Mouse (Mus musculus) forebrain, embryonic 13.5 days (tissue): ENCODE data around the gene Eya2. TPM values are rescaled to one million over a fixed set of nuclear protein-coding genes. Genes with fewer than 3 reads are reported as not detected.

Experiments
- ATAC-seq: fragments of 200-750 bp; cut with Nextera tagmentation; 2 replicates; pipeline ENCODE4 v1.8.0; 2017
- H3K27ac ChIP-seq: fragments of 300-500 bp; sonication (generic); 2 replicates; pipeline ENCODE4 v1.5.1; 2015; ENCODE audit warnings: inconsistent platforms, mild to moderate bottlenecking, moderate library complexity
- H3K27me3 ChIP-seq: fragments of 300-500 bp; sonication (generic); 2 replicates; pipeline ENCODE4 v1.6.1; 2015; ENCODE audit warnings: mild to moderate bottlenecking, inconsistent platforms
- H3K36me3 ChIP-seq: fragments of 300-500 bp; sonication (generic); 2 replicates; pipeline ENCODE4 v1.6.1; 2015; ENCODE audit warnings: mild to moderate bottlenecking, inconsistent platforms; ENCODE audit not compliant: poor library complexity, severe bottlenecking
- H3K4me1 ChIP-seq: fragments of 300-500 bp; sonication (generic); 2 replicates; pipeline ENCODE4 v1.6.1; 2015; ENCODE audit warnings: inconsistent platforms
- H3K4me2 ChIP-seq: fragments of 300-500 bp; sonication (generic); 2 replicates; pipeline ENCODE4 v1.6.1; 2015; ENCODE audit warnings: inconsistent platforms, mild to moderate bottlenecking, moderate library complexity
- H3K4me3 ChIP-seq: fragments of 300-500 bp; sonication (generic); 2 replicates; pipeline ENCODE4 v1.5.1; 2015; ENCODE audit warnings: mild to moderate bottlenecking, inconsistent platforms
- H3K9ac ChIP-seq: fragments of 300-500 bp; sonication (generic); 2 replicates; pipeline ENCODE4 v1.6.1; 2015; ENCODE audit warnings: mild to moderate bottlenecking, inconsistent platforms
- H3K9me3 ChIP-seq: fragments of 300-500 bp; sonication (generic); replicated peaks from 2 replicates; pipeline ENCODE4 v1.6.1; 2016; ENCODE audit warnings: inconsistent platforms
- WGBS: fragments of 180-500 bp; shearing (Covaris S2); methylation state at CpG from one replicate; pipeline ENCODE4 v1.1.7; 2015; 5-methylcytosine and 5-hydroxymethylcytosine counted together
- polyA plus RNA-seq: library from polyadenylated mRNA; unstranded; fragments of >200 nt; fragmentation: Nextera tagmentation; extraction: Ambion mirVana; gene quantifications from 2 replicates; pipeline ENCODE4 v1.2.1, GENCODE M21; 2015

Gene Eya2
- polyA plus RNA-seq, 1 experiment from 2014 or later: 2.5 TPM

DNA sequence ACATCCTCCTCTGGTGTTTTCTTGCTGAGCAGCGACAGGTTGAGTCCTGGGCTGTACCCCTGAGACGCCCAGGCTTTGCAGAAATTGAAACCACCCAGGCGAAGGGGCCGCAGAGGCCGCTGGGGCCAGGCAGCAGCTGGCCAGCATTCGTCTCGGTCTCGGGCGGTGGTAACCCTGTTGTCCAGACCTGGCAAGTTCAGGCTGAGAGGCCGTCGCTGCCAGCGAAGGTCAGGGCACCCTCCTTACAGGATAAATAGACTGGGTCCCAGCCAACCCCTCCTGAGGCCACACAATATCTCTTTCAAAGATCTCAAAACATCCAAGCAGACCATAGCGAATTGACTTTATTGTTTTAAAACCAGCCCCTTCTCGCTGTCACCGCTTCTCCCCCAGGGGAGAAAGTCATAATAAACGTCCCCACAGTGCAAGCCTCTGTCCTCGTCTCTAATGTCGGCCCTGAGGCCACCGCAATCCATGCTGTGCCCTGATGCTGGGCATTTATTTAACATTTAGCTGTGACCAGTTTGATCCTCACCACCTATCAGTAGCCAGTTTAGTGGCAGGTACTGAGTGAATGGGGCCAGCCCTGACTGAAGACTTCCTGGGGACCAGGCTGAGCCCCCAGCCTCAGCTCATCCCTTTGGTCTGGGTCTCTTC lies 105.5 kb downstream of the Eya2 start:
- Histone ChIP-seq H3K9ac (no peak overlapping the region), H3K4me1 (no peaks in the 10 kb centered on the region)
- no peak for ATAC-seq

DNA sequence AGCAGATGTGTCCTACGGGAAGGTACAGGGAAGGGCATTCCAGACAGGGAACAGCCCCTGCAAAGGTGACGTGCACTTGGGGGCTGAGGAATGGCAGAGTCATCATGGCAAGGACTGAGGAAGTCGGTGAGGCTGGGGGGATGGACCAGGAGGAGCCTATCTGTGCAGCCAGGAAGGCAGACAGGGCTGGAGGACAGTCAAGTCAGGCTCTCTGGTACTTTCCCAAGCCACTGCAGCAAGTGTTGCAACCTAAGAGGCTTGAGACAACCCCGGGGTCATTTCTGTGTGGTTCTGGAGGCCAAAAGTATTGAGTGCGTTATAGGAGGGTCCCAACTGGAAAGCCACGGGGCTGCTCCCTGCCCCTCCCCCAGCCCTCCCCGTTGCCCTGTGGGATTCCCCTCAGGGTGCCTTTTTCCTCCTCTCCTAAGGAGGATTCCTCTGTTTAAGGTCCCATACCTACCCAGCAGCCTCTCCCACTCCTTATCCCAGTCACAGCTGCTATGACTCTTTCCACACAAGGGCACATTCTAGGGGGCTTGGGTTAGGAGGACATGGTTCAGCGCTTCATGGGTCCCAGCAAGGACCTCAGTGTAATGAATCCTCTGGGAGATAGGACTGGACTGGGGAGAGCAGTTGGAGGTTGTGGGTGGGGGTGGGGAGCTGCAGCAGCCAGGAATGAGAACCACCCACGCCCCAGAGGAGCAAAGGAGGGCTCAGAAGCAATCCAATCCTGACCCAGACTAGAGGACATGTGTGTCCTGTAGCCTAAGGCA lies 108.4 kb downstream of the Eya2 start:
- WGBS: 57% methylated on average over 9 of the region's 9 CpGs
- no peaks in the 10 kb centered on the region for H3K9me3 ChIP-seq
- no peak for ATAC-seq

More for the DNA sequence above, 105.5 kb downstream of the Eya2 start:
- 69% methylated on average over 19 of the region's 19 CpGs for WGBS
- H3K27me3 ChIP-seq: no peaks in the 10 kb centered on the region
- H3K36me3 ChIP-seq: no peaks in the 10 kb centered on the region
- H3K27ac ChIP-seq: no peak overlapping the region
- H3K4me2 ChIP-seq: no peak overlapping the region
- no peaks in the 10 kb centered on the region for H3K9me3 ChIP-seq
- no peak overlapping the region for H3K4me3 ChIP-seq

DNA sequence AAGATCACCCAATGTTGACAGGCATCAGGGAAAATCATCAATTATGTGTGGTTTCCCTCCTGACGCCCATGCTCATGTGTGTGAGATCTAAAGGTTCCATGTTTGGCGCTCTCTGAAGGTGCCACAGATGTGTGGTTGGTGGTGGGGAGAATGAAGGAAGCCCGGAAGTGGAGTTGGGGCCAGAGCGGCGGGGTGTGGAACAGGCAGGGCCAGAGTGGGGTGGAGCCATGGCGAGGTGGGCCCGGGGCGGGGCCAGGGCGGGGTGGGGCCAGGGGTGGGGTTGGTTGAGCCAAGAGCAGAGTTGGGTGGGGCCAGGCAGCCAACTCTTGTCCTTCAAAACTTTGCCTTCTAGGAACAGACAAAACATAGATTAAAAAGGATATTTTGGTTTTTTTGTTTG lies 113.4 kb downstream of the Eya2 start:
- Histone ChIP-seq H3K9ac (no peak overlapping the region), H3K27ac (no peak overlapping the region), H3K4me3 (no peak overlapping the region), H3K4me2 (no peak overlapping the region), H3K36me3 (no peaks in the 10 kb centered on the region), H3K9me3 (no peaks in the 10 kb centered on the region), H3K4me1 (no peaks in the 10 kb centered on the region), H3K27me3 (no peaks in the 10 kb centered on the region)
- no peak for ATAC-seq
- WGBS: 86% methylated on average over 8 of the region's 9 CpGs

More for the DNA sequence above, 108.4 kb downstream of the Eya2 start:
- Histone ChIP-seq H3K36me3 (no peaks in the 10 kb centered on the region), H3K4me1 (no peaks in the 10 kb centered on the region), H3K4me2 (no peak overlapping the region), H3K27ac (no peak overlapping the region), H3K9ac (no peak overlapping the region), H3K27me3 (no peaks in the 10 kb centered on the region), H3K4me3 (no peak overlapping the region)

DNA sequence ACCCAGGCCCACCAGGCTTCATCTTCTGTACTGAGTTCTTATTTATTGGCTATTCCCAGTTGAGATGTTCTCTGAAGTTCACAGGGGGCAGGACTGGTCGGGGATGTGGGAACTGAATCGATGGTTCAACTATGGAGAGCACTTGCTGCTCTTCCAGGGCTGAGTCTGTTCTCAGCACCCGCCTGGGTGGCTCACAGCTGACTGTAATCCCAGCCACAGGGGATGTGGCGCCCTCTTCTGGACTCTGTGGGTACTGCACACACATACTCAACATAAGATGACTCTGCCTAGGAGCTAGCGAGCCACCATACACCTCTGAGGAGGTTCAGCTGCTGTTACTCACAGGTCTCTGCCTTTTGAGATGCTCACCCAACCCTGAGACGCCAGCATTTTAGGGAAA lies 121.9 kb downstream of the Eya2 start:
- H3K27ac ChIP-seq: no peak overlapping the region
- no peaks in the 10 kb centered on the region for H3K36me3 ChIP-seq
- H3K9ac ChIP-seq: no peak overlapping the region
- peaks cover 3% of the 10 kb centered on the region; the same call in 1 of the 2 replicates for H3K4me1 ChIP-seq
- H3K4me2 ChIP-seq: no peak overlapping the region
- H3K9me3 ChIP-seq: no peaks in the 10 kb centered on the region
- 83% methylated on average over 6 of the region's 6 CpGs for WGBS
- no peaks in the 10 kb centered on the region for H3K27me3 ChIP-seq
- no peak overlapping the region for H3K4me3 ChIP-seq
- ATAC-seq: no peak

DNA sequence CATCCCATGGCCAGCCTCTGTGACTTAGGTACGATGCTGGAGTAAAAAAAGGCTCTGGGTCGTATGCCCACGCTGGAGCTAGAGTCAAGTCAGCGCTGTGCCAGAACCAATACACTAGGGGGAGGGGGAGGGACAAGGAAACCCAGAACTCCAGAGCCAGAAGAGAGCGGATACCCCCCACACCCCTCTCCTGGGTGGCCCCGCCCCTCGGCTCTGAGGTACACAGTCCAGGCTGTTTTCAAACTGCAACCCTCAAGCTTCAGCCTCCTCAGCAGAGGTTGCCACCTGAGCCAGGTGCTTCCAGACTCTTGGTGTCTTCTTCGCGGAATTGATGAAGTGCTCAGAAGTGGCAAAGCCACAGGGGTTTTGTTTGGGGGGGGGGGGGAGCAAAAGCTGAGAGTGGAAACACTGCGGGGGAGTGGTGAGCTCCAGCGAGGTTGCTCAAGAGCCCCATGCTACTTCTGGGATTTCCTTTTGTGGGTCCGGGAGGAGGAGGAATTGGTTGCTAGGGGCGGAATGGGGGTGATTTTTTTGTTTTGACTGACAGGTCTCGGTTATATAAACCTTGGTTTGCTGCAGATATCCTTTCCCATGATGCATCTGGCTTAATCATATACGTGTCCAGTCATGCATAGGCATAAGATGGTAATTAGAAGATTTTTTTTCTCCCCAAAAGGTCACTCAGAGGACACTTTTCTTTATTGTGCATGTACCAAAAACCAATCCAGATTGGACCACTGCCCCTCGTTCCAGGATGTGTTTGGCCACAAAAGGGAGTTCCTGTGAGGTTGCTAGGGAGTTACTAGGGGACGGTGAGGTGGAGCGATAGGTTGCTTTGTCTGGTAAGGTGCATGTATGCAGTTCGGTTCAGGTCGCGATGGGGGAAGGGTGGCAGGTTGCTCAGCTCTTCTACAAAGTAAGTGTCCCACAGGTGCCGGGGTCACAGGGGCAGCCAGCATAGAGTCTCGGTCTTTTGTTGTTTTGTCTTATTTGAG lies 122.6 kb downstream of the Eya2 start:
- no peak for ATAC-seq
- Histone ChIP-seq H3K4me3 (no peak overlapping the region), H3K27ac (no peak overlapping the region), H3K9ac (no peak overlapping the region), H3K9me3 (no peaks in the 10 kb centered on the region), H3K4me1 (peaks cover 3% of the 10 kb centered on the region; the same call in 1 of the 2 replicates), H3K27me3 (no peaks in the 10 kb centered on the region), H3K36me3 (no peaks in the 10 kb centered on the region), H3K4me2 (no peak overlapping the region)
- WGBS: 55% methylated on average over 23 of the region's 23 CpGs

DNA sequence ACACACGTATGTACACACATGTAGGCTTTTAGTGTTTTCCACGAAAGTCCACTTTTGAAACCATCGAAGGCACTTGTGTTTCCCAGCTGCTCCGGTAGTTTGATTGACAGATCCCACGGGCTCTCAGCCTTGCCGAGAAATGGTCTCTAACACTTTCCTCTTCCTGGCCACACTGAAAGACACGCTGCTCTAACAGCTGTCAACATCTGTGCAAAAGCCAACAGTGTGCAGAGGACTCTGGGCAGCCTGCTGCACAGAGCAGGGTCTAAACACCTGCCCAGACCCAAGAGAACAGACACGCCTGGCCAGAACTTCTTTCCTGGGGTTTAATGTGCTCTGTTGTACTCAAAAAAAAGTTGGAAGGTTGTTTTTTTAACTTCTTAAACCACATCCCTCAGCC lies 124.5 kb downstream of the Eya2 start:
- Histone ChIP-seq H3K27ac (no peak overlapping the region), H3K4me1 (peaks cover 3% of the 10 kb centered on the region; the same call in 1 of the 2 replicates), H3K4me3 (no peak overlapping the region), H3K27me3 (no peaks in the 10 kb centered on the region), H3K36me3 (no peaks in the 10 kb centered on the region), H3K9me3 (no peaks in the 10 kb centered on the region), H3K4me2 (no peak overlapping the region), H3K9ac (no peak overlapping the region)
- WGBS: 90% methylated on average over 8 of the region's 8 CpGs
- ATAC-seq: no peak

DNA sequence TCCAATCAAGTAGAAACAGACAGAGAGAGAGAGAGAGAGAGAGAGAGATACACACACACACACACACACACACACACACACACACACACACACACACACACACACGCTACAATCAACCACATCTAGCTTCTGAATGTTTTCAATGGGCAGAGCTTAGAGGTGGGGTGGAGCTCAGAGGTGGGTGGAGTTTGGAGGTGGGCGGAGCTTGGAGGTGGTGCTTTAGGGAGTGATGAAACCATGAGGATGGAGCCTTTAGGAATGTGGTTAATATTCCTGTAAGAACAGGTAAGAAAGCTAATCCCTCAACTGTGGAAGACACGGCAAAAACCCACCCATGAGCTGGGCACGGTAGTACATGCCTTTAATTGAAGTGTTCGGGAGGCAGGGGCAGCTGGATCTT lies 127.1 kb downstream of the Eya2 start:
- Histone ChIP-seq H3K4me2 (no peak overlapping the region), H3K9me3 (no peaks in the 10 kb centered on the region), H3K4me1 (peaks cover 3% of the 10 kb centered on the region; the same call in 1 of the 2 replicates), H3K27ac (no peak overlapping the region), H3K4me3 (no peak overlapping the region), H3K27me3 (no peaks in the 10 kb centered on the region), H3K9ac (no peak overlapping the region), H3K36me3 (no peaks in the 10 kb centered on the region)
- no peak for ATAC-seq
- 86% methylated on average over 5 of the region's 5 CpGs for WGBS

DNA sequence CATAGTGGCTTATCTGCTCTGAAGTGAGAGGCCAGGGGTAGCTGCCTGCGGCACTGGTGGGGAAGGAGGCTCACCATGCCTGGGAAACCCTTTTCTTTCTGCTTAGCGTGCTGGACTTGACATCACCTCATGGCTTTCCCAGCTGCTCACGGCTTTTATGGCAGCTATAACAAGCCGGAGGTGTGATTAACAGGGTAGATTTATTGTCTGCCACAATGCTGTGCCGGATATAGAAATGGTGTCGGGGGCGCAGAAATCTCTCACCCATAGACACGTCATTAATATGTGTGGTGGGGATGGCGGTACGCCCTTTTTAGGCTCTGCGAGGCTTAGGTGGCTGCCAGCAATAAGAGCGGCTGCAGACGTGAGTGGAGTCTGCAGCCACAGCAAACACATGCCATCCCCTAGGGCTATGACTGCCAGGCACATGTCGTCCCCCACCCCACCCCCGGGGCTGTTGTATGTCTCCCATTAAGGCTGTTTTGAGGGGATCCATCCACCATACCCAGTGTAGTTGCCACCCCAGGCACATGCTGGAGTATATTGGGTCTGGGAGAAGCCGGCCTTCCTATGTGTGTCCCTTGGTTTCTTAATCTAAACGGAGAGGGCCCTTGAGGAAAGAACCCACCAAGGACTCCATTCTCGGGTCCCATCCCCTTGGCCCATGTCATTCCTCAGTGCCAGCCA lies 137.9 kb downstream of the Eya2 start:
- 65% methylated on average over 18 of the region's 18 CpGs for WGBS
- no peak overlapping the region for H3K9ac ChIP-seq
- H3K4me3 ChIP-seq: no peak overlapping the region
- no peaks in the 10 kb centered on the region for H3K36me3 ChIP-seq
- no peak overlapping the region for H3K4me2 ChIP-seq
- no peaks in the 10 kb centered on the region for H3K9me3 ChIP-seq
- H3K27ac ChIP-seq: no peak overlapping the region
- H3K4me1 ChIP-seq: peaks cover 9% of the 10 kb centered on the region
- ATAC-seq: no peak
- H3K27me3 ChIP-seq: no peaks in the 10 kb centered on the region

DNA sequence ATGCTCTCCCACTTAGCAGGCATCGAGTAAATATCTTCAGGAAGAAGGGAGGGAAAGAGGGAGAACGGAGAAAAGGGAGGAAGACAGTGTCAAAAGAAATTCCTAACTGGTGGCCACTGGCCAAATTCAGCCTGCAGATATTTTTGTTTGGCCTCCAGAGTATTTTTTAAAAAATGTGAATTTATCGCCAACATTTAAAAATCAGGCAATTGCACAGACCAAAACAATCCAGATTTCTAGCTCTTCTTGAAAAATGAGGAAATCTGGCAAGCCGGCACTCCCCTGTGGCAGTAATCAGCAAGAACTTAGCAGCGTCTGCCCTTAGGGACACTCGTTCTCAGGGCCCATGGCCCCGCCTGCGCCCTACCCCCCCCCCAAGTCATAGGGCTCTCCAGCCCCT lies 138.9 kb downstream of the Eya2 start:
- no peaks in the 10 kb centered on the region for H3K27me3 ChIP-seq
- peaks cover 9% of the 10 kb centered on the region for H3K4me1 ChIP-seq
- no peak overlapping the region for H3K9ac ChIP-seq
- no peaks in the 10 kb centered on the region for H3K9me3 ChIP-seq
- no peak overlapping the region for H3K4me2 ChIP-seq
- no peak overlapping the region for H3K4me3 ChIP-seq
- WGBS: 88% methylated on average over 8 of the region's 8 CpGs
- H3K36me3 ChIP-seq: no peaks in the 10 kb centered on the region
- no peak overlapping the region for H3K27ac ChIP-seq
- ATAC-seq: no peak

DNA sequence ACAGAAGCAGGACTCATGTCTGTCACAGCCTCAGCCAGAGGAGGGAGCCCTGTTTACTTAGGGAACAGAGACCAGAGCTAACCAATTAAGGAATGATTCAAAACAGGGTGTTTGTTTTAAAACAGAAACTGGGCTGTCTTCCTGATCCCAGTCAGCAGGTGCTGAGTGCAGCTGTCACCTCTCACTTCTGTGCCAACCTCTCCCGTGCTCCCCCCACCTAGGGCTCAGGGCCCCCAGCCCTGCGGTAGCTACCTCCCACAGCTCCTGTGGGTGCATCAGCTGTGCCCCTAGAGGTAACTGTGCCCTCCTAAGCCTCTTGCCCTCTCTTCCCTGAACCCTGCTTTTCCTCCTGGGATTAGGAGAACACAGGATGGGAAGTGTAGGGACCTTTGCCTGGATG lies 141.5 kb downstream of the Eya2 start:
- Histone ChIP-seq H3K4me1 (peaks cover 15% of the 10 kb centered on the region), H3K36me3 (no peaks in the 10 kb centered on the region), H3K27me3 (no peaks in the 10 kb centered on the region), H3K9ac (no peak overlapping the region), H3K4me2 (no peak overlapping the region), H3K9me3 (no peaks in the 10 kb centered on the region), H3K4me3 (no peak overlapping the region), H3K27ac (no peak overlapping the region)
- WGBS: 38% methylated on average over 2 of the region's 2 CpGs
- no peak for ATAC-seq

DNA sequence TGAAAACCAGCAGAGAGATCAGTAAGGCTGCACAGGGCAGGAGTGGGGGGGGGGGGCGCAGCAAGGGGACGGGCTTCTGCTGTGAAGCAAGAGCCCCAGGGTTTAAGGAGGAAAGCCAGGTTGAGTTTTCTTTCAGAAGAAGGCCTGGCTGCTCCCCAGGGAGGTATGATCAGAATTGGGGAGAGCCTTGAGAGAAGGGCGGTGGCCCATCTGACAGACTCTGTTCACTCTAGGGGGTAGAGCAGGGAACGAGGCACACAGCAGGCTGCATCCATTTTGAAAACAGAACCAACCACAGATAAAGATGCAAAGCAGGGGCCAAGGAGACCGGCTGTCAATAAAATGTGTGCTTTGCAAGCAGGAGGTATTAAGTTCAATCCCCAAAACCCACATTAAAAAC lies 145.5 kb downstream of the Eya2 start:
- H3K4me3 ChIP-seq: no peak overlapping the region
- H3K4me1 ChIP-seq: peaks cover 29% of the 10 kb centered on the region
- peaks cover 12% of the 10 kb centered on the region for H3K27me3 ChIP-seq
- no peak overlapping the region for H3K27ac ChIP-seq
- no peak overlapping the region for H3K4me2 ChIP-seq
- H3K9ac ChIP-seq: no peak overlapping the region
- no peaks in the 10 kb centered on the region for H3K36me3 ChIP-seq
- H3K9me3 ChIP-seq: no peaks in the 10 kb centered on the region
- WGBS: 38% methylated on average over 5 of the region's 5 CpGs
- ATAC-seq: no peak
